Mouse (Mus musculus): Measurements from ENCODE around the gene Ywhaq. TPM values are rescaled to one million over a fixed set of nuclear protein-coding genes. Genes with fewer than 3 reads are reported as not detected.

The Ywhaq gene
- polyA plus RNA-seq, 1 experiment = 41.4 TPM

GRCm38 (mm10) chr12:21346972-21347371, 70.5 kb downstream of the Ywhaq start:
- Histone ChIP-seq H3K4me3 (replicated peaks) (no peak overlapping the region), H3K9me3 (no peaks in the 10 kb centered on the region), H3K4me1 (no peaks in the 10 kb centered on the region), H3K27me3 (replicated peaks) (no peaks in the 10 kb centered on the region), H3K36me3 (replicated peaks; ENCODE audit: low read length) (peaks cover 78% of the 10 kb centered on the region)
- TF ChIP-seq GATA1 (IDR thresholded peaks at IDR 0.05; ENCODE audit: borderline replicate concordance, low read length) = no peak
- no peak for TF ChIP-seq FLI1 (IDR thresholded peaks at IDR 0.05; ENCODE audit: low read length)

DNA sequence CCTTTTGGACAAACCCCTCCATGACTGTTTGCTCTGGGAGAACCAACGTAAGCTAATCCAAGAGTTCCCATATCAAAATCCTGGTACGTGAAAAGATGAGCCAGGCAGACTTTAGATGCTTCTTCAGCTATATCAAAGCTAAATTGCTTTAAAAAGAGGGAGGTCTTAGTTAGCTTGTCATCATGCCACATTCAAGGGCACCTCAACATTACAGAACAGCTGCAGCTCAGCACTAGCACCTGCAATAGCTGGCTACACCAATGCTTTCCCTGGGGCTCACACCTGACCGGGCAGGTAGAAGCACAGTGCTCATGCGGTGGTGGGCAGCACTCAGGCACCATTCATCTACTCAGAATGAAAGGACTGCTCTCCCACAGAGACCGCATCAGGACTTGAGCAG, 76.8 kb downstream of the Ywhaq start:
- no peaks in the 10 kb centered on the region for H3K27me3 ChIP-seq (replicated peaks)
- H3K9me3 ChIP-seq = no peaks in the 10 kb centered on the region
- peaks cover 80% of the 10 kb centered on the region for H3K36me3 ChIP-seq (replicated peaks; ENCODE audit: low read length)
- 0 out of 2 replicates have a peak, but pooled peaks cover 3% of the 10 kb centered on the region for H3K4me1 ChIP-seq
- TF ChIP-seq GATA1 (IDR thresholded peaks at IDR 0.05; ENCODE audit: borderline replicate concordance, low read length) = no peak
- no peak for TF ChIP-seq FLI1 (IDR thresholded peaks at IDR 0.05; ENCODE audit: low read length)
- H3K4me3 ChIP-seq (replicated peaks) = no peak overlapping the region

Other genes starting within 250 kb of the Ywhaq start
- 2.6 TPM in 1 of 2 replicates, not detected in the other for gene Cpsf3, start 132.2 kb downstream of the Ywhaq start, polyA plus RNA-seq (2012; ENCODE audit: insufficient read depth, low replicate concordance)
- gene Itgb1bp1, start 131.4 kb downstream of the Ywhaq start, polyA plus RNA-seq (2012; ENCODE audit: insufficient read depth, low replicate concordance) = 4.4 and 19.5 TPM in 2 replicates
- gene Iah1, start 101.2 kb downstream of the Ywhaq start, polyA plus RNA-seq (2012; ENCODE audit: insufficient read depth, low replicate concordance) = 108 and 188 TPM in 2 replicates
- gene Adam17, start 44.0 kb downstream of the Ywhaq start, polyA plus RNA-seq (2012; ENCODE audit: insufficient read depth, low replicate concordance) = 7.9 and 12.1 TPM in 2 replicates

All from megakaryocyte, embryonic 14.5 days (primary cell).